Mouse (Mus musculus) bone marrow macrophage, adult 2 months (primary cell): ENCODE data around the gene Tmem88b.

Experiments
- CTCF ChIP-seq: IDR thresholded peaks from 2 replicates; pipeline ENCODE4 v1.5.1; 2012; ENCODE audit warnings: low read depth, mild to moderate bottlenecking, low read length, moderate library complexity
- POLR2A ChIP-seq: IDR thresholded peaks from 2 replicates; pipeline ENCODE4 v1.6.1; 2012; ENCODE audit warnings: mild to moderate bottlenecking, low read depth, low read length, borderline replicate concordance

DNA sequence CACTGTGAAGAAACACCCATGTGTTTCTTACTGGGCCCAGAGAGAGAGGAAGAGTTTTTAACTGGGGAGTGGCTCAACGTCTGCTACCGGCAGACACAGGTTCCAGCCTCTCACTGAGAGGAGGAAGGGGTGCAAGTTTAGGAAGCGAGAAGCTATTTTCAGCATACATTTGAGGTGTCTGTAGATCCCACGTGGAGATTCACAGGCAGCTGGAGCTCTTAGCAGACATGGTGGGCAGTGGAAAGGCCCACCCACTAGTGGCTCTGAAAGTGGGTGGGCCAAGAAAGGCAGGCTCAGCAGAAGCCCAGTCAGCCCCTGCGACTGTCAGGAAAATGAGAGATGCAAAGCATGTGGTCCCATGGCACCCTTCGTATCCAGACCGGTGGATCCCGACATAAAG is 47.4 kb downstream of the Tmem88b start:
- TF ChIP-seq CTCF (no peak), POLR2A (no peak)
